Mouse (Mus musculus): Measurements from ENCODE around the gene Shisa9.

DNA sequence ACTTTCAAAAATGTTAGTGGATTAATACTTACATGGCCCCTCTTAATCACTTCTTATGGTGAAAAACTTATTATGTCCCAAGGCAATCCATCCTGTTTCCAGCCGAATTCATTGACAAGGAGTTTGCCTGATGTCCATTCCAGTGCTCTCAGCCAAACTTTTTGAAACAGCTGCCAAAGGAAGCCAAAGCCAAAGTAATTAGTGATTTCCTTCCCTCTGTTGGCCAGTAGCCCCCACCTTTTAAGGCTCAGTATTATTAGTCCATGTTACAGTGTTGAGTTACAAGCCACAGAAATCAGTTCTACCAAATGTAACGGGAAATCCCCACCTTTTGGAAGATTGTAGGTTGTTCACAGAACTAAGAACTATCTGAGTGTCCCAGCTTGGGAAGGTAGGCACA is 28.8 kb downstream of the Shisa9 start:
- TF ChIP-seq CTCF (IDR thresholded peaks at IDR 0.05; ENCODE audit: extremely low read depth, insufficient read depth, insufficient read length, insufficient replicate concordance) (no peak), POLR2A (IDR thresholded peaks at IDR 0.05; ENCODE audit: low read depth, low read length) (no peak)

All from spleen, adult 2 months (tissue).